Mouse (Mus musculus): ENCODE measurements around the gene Mixl1. TPM values are rescaled to one million over a fixed set of nuclear protein-coding genes. Genes with fewer than 3 reads are reported as not detected.

Mixl1 gene
- polyA plus RNA-seq, 1 experiment = not detected

DNA sequence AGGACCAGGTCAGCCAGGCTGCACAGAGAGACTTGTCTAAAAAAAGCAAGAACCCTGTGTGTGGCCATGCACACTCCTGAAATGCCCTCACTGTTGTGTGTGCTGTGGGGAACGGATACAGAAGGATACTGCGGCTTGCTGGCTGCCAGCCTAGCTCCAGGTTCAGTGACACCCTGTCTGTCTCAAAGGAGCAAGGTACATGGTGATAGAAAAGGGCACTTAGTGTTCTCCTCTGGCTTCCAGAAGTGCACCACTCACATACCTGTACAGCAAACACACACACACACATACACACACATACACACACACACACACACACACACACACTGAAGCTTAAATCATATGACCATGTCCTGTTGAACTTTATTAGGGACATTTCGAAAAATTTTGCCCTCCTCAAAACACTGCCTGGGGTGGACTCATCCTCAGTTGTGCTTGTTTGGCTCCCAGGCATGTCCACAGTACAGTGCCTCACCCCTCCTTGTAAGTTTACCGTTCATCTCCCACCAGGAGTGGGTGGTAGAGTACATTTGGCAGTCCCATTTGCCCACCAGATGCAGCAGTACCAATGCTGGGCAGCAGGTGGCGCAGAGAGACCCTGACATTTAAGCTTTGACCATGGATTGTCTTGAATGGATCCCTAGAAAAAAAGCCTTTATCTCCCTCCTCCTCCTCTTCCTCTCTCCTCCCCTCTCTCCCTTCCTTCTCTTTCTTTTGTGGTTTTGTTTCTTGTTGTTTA, 23.3 kb upstream of the Mixl1 start:
- TF ChIP-seq POLR2A (IDR thresholded peaks at IDR 0.05; ENCODE audit: low read depth, low read length) (no peak), CTCF (IDR thresholded peaks at IDR 0.05; ENCODE audit: extremely low read depth, insufficient read length, insufficient replicate concordance, low read depth, low read length) (peak; percentile 97; the same call in 1 of the 2 replicates)
- Histone ChIP-seq H3K4me1 (ENCODE audit: control insufficient read depth, insufficient read depth, insufficient read length, low read length) (no peaks in the 10 kb centered on the region; the same call in 1 of the 2 replicates), H3K27me3 (ENCODE audit: control insufficient read depth, insufficient read depth, low read length) (no peaks in the 10 kb centered on the region), H3K4me3 (ENCODE audit: low read depth, low read length) (no peak overlapping the region), H3K36me3 (ENCODE audit: control insufficient read depth, insufficient read depth, low read length) (no peaks in the 10 kb centered on the region), H3K27ac (ENCODE audit: insufficient read depth, low read depth, low read length) (no peak overlapping the region)
- WGBS = 23% methylated on average over 5 of the region's 5 CpGs

GRCm38 (mm10) chr1:180719483-180719882, 22.6 kb upstream of the Mixl1 start:
- Histone ChIP-seq H3K27me3 (ENCODE audit: control insufficient read depth, insufficient read depth, low read length) (no peaks in the 10 kb centered on the region), H3K4me3 (ENCODE audit: low read depth, low read length) (no peak overlapping the region), H3K4me1 (ENCODE audit: control insufficient read depth, insufficient read depth, insufficient read length, low read length) (peaks cover 4% of the 10 kb centered on the region; the same call in 1 of the 2 replicates), H3K27ac (ENCODE audit: insufficient read depth, low read depth, low read length) (no peak overlapping the region), H3K36me3 (ENCODE audit: control insufficient read depth, insufficient read depth, low read length) (no peaks in the 10 kb centered on the region)
- 92% methylated on average over 6 of the region's 6 CpGs for WGBS
- TF ChIP-seq CTCF (IDR thresholded peaks at IDR 0.05; ENCODE audit: extremely low read depth, insufficient read length, insufficient replicate concordance, low read depth, low read length) (no peak), POLR2A (IDR thresholded peaks at IDR 0.05; ENCODE audit: low read depth, low read length) (no peak)

DNA sequence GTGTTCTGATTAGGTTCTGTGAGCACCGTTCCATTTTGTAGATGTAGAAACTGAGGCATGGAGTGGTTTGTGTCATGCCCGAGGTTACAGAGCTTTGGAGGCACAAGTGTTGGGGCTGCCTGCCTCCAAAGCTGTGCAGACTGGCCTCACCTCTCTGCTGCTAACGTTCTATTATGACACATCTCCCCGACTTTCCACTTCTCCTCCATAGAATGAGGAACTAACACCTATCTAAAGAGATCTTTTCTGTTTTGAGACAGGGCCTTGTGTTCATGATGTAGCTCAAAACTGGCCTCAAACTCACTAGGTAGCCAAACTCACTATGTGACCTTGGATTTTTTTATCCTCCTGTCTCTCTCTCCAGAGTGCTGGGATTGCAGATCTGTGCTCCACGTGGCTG, 21.9 kb upstream of the Mixl1 start:
- Histone ChIP-seq H3K4me3 (ENCODE audit: low read depth, low read length) (no peak overlapping the region), H3K36me3 (ENCODE audit: control insufficient read depth, insufficient read depth, low read length) (no peaks in the 10 kb centered on the region), H3K27ac (ENCODE audit: insufficient read depth, low read depth, low read length) (no peak overlapping the region), H3K4me1 (ENCODE audit: control insufficient read depth, insufficient read depth, insufficient read length, low read length) (peaks cover 9% of the 10 kb centered on the region; the same call in 1 of the 2 replicates), H3K27me3 (ENCODE audit: control insufficient read depth, insufficient read depth, low read length) (no peaks in the 10 kb centered on the region)
- WGBS = 78% methylated on average over 5 of the region's 5 CpGs
- TF ChIP-seq CTCF (IDR thresholded peaks at IDR 0.05; ENCODE audit: extremely low read depth, insufficient read length, insufficient replicate concordance, low read depth, low read length) (no peak), POLR2A (IDR thresholded peaks at IDR 0.05; ENCODE audit: low read depth, low read length) (no peak)

- no peak for TF ChIP-seq POLR2A (IDR thresholded peaks at IDR 0.05; ENCODE audit: low read depth, low read length)
- no peak for TF ChIP-seq CTCF (IDR thresholded peaks at IDR 0.05; ENCODE audit: extremely low read depth, insufficient read length, insufficient replicate concordance, low read depth, low read length)
- H3K4me3 ChIP-seq (ENCODE audit: low read depth, low read length) = no peak overlapping the region
Measured at GRCm38 (mm10) chr1:180708935-180709776, 12.3 kb upstream of the Mixl1 start.

GRCm38 (mm10) chr1:180707813-180708212, 11.0 kb upstream of the Mixl1 start:
- Histone ChIP-seq H3K27ac (ENCODE audit: insufficient read depth, low read depth, low read length) (no peak overlapping the region), H3K27me3 (ENCODE audit: control insufficient read depth, insufficient read depth, low read length) (no peaks in the 10 kb centered on the region), H3K36me3 (ENCODE audit: control insufficient read depth, insufficient read depth, low read length) (no peaks in the 10 kb centered on the region), H3K4me3 (ENCODE audit: low read depth, low read length) (no peak overlapping the region), H3K4me1 (ENCODE audit: control insufficient read depth, insufficient read depth, insufficient read length, low read length) (peaks cover 6% of the 10 kb centered on the region; the same call in 1 of the 2 replicates)
- TF ChIP-seq CTCF (IDR thresholded peaks at IDR 0.05; ENCODE audit: extremely low read depth, insufficient read length, insufficient replicate concordance, low read depth, low read length) = no peak
- TF ChIP-seq POLR2A (IDR thresholded peaks at IDR 0.05; ENCODE audit: low read depth, low read length) = no peak
- 21% methylated on average over 3 of the region's 3 CpGs for WGBS

More at GRCm38 (mm10) chr1:180708935-180709776, 12.3 kb upstream of the Mixl1 start:
- Histone ChIP-seq H3K27ac (ENCODE audit: insufficient read depth, low read depth, low read length) (no peak overlapping the region), H3K27me3 (ENCODE audit: control insufficient read depth, insufficient read depth, low read length) (no peaks in the 10 kb centered on the region), H3K4me1 (ENCODE audit: control insufficient read depth, insufficient read depth, insufficient read length, low read length) (peaks cover 8% of the 10 kb centered on the region; the same call in 1 of the 2 replicates), H3K36me3 (ENCODE audit: control insufficient read depth, insufficient read depth, low read length) (no peaks in the 10 kb centered on the region)
- WGBS = 75% methylated on average over 14 of the region's 14 CpGs

GRCm38 (mm10) chr1:180707368-180707767, 10.5 kb upstream of the Mixl1 start:
- no peaks in the 10 kb centered on the region for H3K36me3 ChIP-seq (ENCODE audit: control insufficient read depth, insufficient read depth, low read length)
- WGBS = 37% methylated on average over 3 of the region's 3 CpGs
- peaks cover 6% of the 10 kb centered on the region; the same call in 1 of the 2 replicates for H3K4me1 ChIP-seq (ENCODE audit: control insufficient read depth, insufficient read depth, insufficient read length, low read length)
- H3K4me3 ChIP-seq (ENCODE audit: low read depth, low read length) = no peak overlapping the region
- H3K27me3 ChIP-seq (ENCODE audit: control insufficient read depth, insufficient read depth, low read length) = no peaks in the 10 kb centered on the region
- TF ChIP-seq CTCF (IDR thresholded peaks at IDR 0.05; ENCODE audit: extremely low read depth, insufficient read length, insufficient replicate concordance, low read depth, low read length) = no peak
- no peak for TF ChIP-seq POLR2A (IDR thresholded peaks at IDR 0.05; ENCODE audit: low read depth, low read length)
- no peak overlapping the region for H3K27ac ChIP-seq (ENCODE audit: insufficient read depth, low read depth, low read length)

DNA sequence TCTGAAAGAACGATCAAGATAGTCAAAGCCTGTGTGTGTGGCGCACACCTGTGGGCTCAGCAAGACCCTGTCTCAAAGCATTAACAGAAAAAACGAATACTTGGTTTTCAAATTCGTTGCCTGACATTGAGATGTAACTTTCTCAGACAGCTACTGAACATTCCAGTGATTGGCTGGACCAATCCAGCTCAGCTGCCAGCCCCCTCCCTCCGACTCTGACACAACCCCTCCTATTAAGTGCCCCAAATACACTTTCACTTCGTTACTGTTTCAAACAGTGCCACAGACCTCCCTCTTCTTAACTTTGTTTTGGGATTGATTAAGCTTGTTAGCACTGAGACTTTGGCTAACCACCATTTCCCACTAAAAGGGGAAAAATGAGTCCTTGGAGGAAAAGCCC, 6.6 kb upstream of the Mixl1 start:
- no peaks in the 10 kb centered on the region for H3K36me3 ChIP-seq (ENCODE audit: control insufficient read depth, insufficient read depth, low read length)
- no peak for TF ChIP-seq POLR2A (IDR thresholded peaks at IDR 0.05; ENCODE audit: low read depth, low read length)
- TF ChIP-seq CTCF (IDR thresholded peaks at IDR 0.05; ENCODE audit: extremely low read depth, insufficient read length, insufficient replicate concordance, low read depth, low read length) = no peak
- H3K27ac ChIP-seq (ENCODE audit: insufficient read depth, low read depth, low read length) = no peak overlapping the region
- 54% methylated on average over 6 of the region's 6 CpGs for WGBS
- H3K27me3 ChIP-seq (ENCODE audit: control insufficient read depth, insufficient read depth, low read length) = no peaks in the 10 kb centered on the region
- peaks cover 6% of the 10 kb centered on the region; the same call in 1 of the 2 replicates for H3K4me1 ChIP-seq (ENCODE audit: control insufficient read depth, insufficient read depth, insufficient read length, low read length)
- H3K4me3 ChIP-seq (ENCODE audit: low read depth, low read length) = no peak overlapping the region
